Mouse (Mus musculus) intestine, embryonic 14.5 days (tissue): ENCODE results near the gene Lyz1. TPM values are rescaled to one million over a fixed set of nuclear protein-coding genes. Genes with fewer than 3 reads are reported as not detected.
"Not testable (repeated sequence)": the region's sequence is repeated elsewhere in the genome, so short reads cannot be mapped to it uniquely, and the experiment has no call there.

Source experiments
- ATAC-seq: fragments of 200-750 bp; cut with Nextera tagmentation; replicated peaks from 2 replicates; pipeline ENCODE4 v1.8.0; 2017; ENCODE audit warnings: low read depth, moderate number of reproducible peaks, moderate TSS enrichment, moderate library complexity; ENCODE audit not compliant: low FRiP score, low TSS enrichment
- DNase-seq: peaks from one replicate; pipeline ENCODE4 v3.0.0-alpha.2; 2018; ENCODE audit warnings: low spot score
- H3K27ac ChIP-seq: fragments of 300-500 bp; sonication (generic); 2 replicates; pipeline ENCODE4 v1.5.1; 2014; ENCODE audit warnings: low read depth, mild to moderate bottlenecking, control low read depth
- H3K27me3 ChIP-seq: fragments of 300-500 bp; sonication (generic); replicated peaks from 2 replicates; pipeline ENCODE4 v1.6.1; 2014; ENCODE audit warnings: low read length, control low read depth; ENCODE audit not compliant: control insufficient read depth, insufficient read depth
- H3K36me3 ChIP-seq: fragments of 300-500 bp; sonication (generic); 2 replicates; pipeline ENCODE4 v1.6.1; 2014; ENCODE audit warnings: low read length, control low read depth; ENCODE audit not compliant: control insufficient read depth, insufficient read depth
- H3K4me1 ChIP-seq: fragments of 300-500 bp; sonication (generic); replicated peaks from 2 replicates; pipeline ENCODE4 v1.6.1; 2014; ENCODE audit warnings: low read length, control low read depth, mixed read lengths; ENCODE audit not compliant: control insufficient read depth, insufficient read depth
- H3K4me2 ChIP-seq: fragments of 300-500 bp; sonication (generic); 2 replicates; pipeline ENCODE4 v1.6.1; 2014; ENCODE audit warnings: low read length
- H3K4me3 ChIP-seq: fragments of 300-500 bp; sonication (generic); 2 replicates; pipeline ENCODE4 v1.5.1; 2014; ENCODE audit warnings: low read depth, low read length, control low read depth, mixed read lengths
- H3K9ac ChIP-seq: fragments of 300-500 bp; sonication (generic); 2 replicates; pipeline ENCODE4 v1.6.1; 2014; ENCODE audit warnings: mild to moderate bottlenecking, low read length
- H3K9me3 ChIP-seq: fragments of 300-500 bp; sonication (generic); 2 replicates; pipeline ENCODE4 v1.6.1; 2016; ENCODE audit warnings: low read length, control low read depth; ENCODE audit not compliant: control insufficient read depth
- WGBS: fragments of 180-500 bp; shearing (Covaris S2); extraction: QIAGEN DNeasy Blood & Tissue Kit; methylation state at CpG from one replicate; pipeline ENCODE4 v1.1.7; 2014; 5-methylcytosine and 5-hydroxymethylcytosine counted together
- polyA plus RNA-seq: library from polyadenylated mRNA; unstranded; fragments of >200 nt; fragmentation: Nextera tagmentation; extraction: Ambion mirVana; gene quantifications from 2 replicates; pipeline ENCODE4 v1.2.1, GENCODE M21; 2014

Gene Lyz1
- polyA plus RNA-seq, 1 experiment from 2014 or later, result 7.3 TPM

DNA sequence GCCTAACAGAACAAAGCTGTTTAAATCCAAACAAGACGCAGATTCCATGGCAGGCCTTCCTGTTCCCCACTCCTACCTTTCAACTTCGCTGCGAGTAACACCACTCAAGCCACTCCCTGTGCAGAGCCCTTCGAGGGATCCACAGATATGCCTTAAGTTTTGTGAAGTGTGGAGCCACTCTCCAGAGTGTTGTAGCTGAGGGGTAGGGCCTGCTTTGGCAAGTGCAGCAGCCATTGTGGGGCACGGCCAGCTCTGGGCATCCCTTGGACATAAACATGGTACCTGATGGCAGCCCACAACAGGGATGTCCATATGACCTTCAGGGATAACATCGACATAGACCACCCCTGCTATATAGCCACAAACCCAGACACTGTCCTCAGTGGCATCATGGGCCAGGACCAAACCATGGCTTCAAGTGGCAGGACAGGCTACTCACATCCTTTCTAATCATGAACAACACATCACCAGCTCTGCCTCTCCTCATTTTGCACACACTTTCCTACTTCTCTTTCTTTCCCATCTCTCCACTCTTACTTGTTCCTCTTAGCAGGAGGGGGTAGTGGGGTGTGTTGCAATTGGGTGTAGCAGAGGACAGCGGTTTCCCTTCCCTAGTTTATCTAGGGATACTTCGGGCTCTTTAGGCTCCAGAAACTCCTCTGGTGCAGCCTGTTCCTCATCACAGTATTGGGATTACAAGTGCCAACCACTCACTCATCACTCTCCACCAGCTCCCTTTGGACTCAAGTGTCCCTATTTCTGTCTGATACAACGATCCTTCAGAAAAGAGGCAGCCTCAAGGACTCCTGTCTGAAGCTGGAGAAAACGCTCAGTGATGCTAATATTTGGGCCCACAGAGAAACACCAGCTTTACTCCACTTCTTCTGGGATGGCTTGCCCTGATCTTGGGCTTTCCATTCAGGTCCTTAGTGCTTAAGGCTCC, 7.8 kb downstream of the Lyz1 start:
- 80% methylated on average over 10 of the region's 10 CpGs for WGBS
- no peaks in the 10 kb centered on the region for H3K27me3 ChIP-seq
- H3K4me1 ChIP-seq, result no peaks in the 10 kb centered on the region; the same call in 1 of the 2 replicates
- no peak overlapping the region for H3K9ac ChIP-seq
- H3K9me3 ChIP-seq, result no peaks in the 10 kb centered on the region
- ATAC-seq (no peak), DNase-seq (no peak)
- H3K4me2 ChIP-seq, result no peak overlapping the region
- H3K36me3 ChIP-seq, result no peaks in the 10 kb centered on the region
- no peak overlapping the region for H3K4me3 ChIP-seq
- H3K27ac ChIP-seq, result no peak overlapping the region

DNA sequence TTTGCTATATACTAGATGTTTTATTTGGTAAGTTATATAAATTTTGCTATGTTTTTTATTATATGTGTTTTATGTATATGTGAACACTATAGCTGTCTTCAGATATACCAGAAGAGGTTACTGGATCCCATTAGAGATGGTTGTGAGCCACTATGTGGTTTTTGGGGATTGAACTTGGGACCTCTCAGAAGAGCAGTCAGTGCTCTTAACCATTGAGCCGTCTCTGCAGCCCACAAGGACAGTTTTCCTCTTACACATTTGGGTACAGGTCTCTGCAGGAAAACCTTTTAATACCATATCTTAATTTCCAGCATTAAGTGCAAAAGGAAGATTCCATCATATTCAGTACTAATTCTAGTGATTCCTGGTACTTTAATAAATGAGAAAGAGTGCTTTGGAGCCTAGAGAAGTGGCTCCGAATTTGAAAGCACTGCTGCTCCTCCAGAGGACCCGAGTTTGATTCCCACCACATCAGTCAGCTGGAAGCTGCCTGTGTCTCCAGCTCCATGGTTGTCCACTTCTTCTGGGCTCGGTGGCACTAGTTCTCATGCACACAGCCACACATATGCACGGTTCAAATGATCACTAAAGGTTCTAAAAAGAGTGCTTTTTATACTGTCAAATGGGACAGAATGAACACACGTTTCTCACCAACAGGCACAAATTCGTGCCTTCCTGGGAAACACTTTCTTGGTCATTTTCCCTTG, 8.6 kb downstream of the Lyz1 start:
- Histone ChIP-seq H3K4me2 (no peak overlapping the region), H3K36me3 (no peaks in the 10 kb centered on the region), H3K27ac (no peak overlapping the region), H3K9me3 (no peaks in the 10 kb centered on the region), H3K9ac (no peak overlapping the region), H3K27me3 (no peaks in the 10 kb centered on the region), H3K4me1 (no peaks in the 10 kb centered on the region; the same call in 1 of the 2 replicates), H3K4me3 (no peak overlapping the region)
- no peak for ATAC-seq
- WGBS, result 81% methylated on average over 7 of the region's 7 CpGs
- no peak for DNase-seq

DNA sequence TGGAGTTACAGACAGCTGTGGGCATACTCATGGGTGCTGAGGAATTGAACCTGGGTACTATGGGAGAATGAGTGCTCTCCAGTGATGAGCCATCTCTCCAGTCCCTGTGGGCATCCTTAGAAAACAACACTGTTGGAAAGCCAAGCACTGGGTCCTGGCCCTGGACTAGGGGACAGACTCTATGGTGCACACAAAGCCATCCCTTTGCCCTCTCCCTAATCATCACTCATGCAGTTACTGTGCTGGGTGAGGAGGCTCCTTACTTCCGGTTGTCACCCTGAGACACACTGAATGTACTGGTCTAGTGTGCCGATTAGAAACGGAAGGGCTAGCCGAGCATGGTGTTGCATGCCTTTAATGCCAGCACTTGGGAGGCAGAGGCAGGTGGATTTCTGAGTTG, 9.5 kb downstream of the Lyz1 start:
- not testable (repeated sequence) for H3K9me3 ChIP-seq, H3K27ac ChIP-seq, H3K9ac ChIP-seq, DNase-seq, H3K36me3 ChIP-seq, H3K4me1 ChIP-seq, H3K27me3 ChIP-seq, H3K4me3 ChIP-seq, H3K4me2 ChIP-seq, ATAC-seq
- WGBS, result 76% methylated on average over 4 of the region's 4 CpGs

DNA sequence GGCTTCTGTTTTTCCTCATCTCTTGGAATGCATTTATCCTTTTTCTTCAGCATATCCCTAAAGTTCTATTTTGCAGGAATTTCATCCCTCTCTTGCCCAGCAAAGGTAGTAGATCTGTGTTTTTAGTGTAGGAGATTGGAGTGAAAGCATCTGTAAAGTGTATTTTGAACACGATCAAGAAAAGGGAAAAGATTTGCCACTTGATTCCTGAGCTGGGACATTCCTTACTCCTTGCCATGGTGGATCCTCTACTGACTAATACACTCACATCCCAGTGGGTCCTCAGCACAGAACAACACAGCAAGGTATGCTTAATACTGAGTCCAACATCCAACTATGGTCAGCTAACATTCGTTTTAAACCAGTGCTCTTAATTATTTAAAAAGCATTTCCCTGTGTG, 10.1 kb downstream of the Lyz1 start:
- WGBS, result 63% methylated on average over 2 of the region's 2 CpGs
- Histone ChIP-seq H3K36me3 (no peaks in the 10 kb centered on the region), H3K9me3 (no peaks in the 10 kb centered on the region), H3K4me1 (no peaks in the 10 kb centered on the region; the same call in 1 of the 2 replicates), H3K4me3 (no peak overlapping the region), H3K27ac (peak overlapping the region; percentile 63), H3K4me2 (0 out of 2 replicates have a peak overlapping the region, but pooled peaks have one; percentile 14), H3K9ac (no peak overlapping the region), H3K27me3 (no peaks in the 10 kb centered on the region)
- no peak for ATAC-seq
- no peak for DNase-seq

DNA sequence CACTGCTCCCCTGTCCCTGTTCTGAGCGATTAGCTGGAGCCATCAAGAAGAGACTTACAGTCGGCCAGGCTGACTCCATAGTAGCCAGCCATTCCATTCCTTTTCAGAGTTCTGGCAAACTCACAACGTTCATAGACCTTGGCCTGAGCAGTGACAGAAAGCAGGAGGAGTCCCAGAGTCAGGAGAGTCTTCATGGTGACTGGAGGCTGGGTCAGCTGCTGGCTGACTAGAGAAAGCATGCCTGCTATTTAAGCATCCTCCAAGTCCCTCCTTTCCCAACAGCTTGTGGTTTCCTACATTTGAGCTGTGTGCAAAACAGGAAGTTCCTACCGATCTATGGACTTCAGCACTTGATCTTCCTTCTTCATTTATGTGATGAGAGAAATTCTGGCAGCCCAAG, 10.6 kb downstream of the Lyz1 start, which contains the start of gene Lyz2:
Gene Lyz2 (minus strand): TSS at position 273 of the 400 bp plus-strand sequence.
- ATAC-seq (peak; percentile 90), DNase-seq (no peak)
- Histone ChIP-seq H3K4me1 (no peaks in the 10 kb centered on the region; the same call in 1 of the 2 replicates), H3K36me3 (no peaks in the 10 kb centered on the region), H3K4me3 (no peak within 1 kb of the TSS), H3K4me2 (peak within 1 kb of the TSS; percentile 14; the same call in 1 of the 2 replicates), H3K27me3 (no peaks in the 10 kb centered on the region), H3K9me3 (no peaks in the 10 kb centered on the region), H3K27ac (peak within 1 kb of the TSS; percentile 63), H3K9ac (no peak within 1 kb of the TSS)
- 40% methylated on average over 4 of the region's 4 CpGs for WGBS

DNA sequence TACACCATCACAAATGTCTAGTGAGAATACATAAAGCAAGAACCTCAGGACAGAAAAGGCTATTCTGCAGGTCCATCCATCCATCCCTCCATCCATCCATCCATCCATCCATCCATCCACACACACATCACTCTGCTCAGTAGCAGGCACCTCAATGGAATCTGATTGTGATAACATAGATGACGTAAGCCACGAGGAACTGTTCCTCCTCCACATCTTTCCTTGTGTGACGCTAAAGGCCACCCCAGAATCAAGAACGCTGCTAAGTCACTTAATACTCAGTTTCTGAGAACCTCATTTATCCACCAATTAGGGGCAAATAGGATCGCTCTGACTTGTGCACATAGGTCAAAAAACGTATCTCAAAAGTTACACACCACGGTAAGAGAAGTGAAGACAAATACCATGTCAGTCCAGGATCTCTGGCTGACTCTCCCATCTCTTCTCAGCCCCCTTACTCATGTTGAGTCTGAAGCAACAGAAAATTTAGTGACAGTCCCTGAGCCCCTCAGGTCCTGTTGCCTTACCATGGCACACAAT, 11.2 kb downstream of the Lyz1 start:
- H3K4me3 ChIP-seq, result no peak overlapping the region
- peak overlapping the region; percentile 63; the same call in 1 of the 2 replicates for H3K27ac ChIP-seq
- no peaks in the 10 kb centered on the region; the same call in 1 of the 2 replicates for H3K4me1 ChIP-seq
- no peak overlapping the region for H3K9ac ChIP-seq
- DNase-seq, result no peak
- no peaks in the 10 kb centered on the region for H3K36me3 ChIP-seq
- H3K27me3 ChIP-seq, result no peaks in the 10 kb centered on the region
- peak overlapping the region; percentile 14; the same call in 1 of the 2 replicates for H3K4me2 ChIP-seq
- no peak for ATAC-seq
- 79% methylated on average over 7 of the region's 7 CpGs for WGBS
- no peaks in the 10 kb centered on the region for H3K9me3 ChIP-seq

DNA sequence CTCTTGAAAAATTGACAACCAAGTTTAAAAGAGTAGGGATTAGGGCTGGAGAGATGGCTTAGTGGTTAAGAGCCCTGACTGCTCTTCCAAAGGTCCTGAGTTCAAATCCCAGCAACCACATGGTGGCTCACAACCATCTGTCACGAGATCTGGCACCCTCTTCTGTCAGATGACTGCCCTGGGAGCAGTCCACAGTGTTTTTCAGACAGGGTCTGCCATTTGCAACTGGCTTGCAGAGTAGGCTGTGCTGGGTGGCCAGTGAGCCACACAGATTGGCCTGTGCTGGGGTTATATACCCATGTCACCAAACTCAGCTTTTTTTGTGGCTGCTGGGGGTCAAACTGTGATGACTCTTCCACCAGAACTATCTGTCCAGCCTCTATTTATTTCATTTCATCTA, 12.7 kb downstream of the Lyz1 start:
- H3K4me1 ChIP-seq, result no peaks in the 10 kb centered on the region; the same call in 1 of the 2 replicates
- no peaks in the 10 kb centered on the region for H3K9me3 ChIP-seq
- WGBS, result 84% methylated on average over 1 of the region's 1 CpGs
- no peaks in the 10 kb centered on the region for H3K27me3 ChIP-seq
- no peak for ATAC-seq
- H3K36me3 ChIP-seq, result no peaks in the 10 kb centered on the region
- H3K4me2 ChIP-seq, result no peak overlapping the region
- DNase-seq, result no peak
- H3K4me3 ChIP-seq, result no peak overlapping the region
- no peak overlapping the region for H3K9ac ChIP-seq
- H3K27ac ChIP-seq, result no peak overlapping the region

DNA sequence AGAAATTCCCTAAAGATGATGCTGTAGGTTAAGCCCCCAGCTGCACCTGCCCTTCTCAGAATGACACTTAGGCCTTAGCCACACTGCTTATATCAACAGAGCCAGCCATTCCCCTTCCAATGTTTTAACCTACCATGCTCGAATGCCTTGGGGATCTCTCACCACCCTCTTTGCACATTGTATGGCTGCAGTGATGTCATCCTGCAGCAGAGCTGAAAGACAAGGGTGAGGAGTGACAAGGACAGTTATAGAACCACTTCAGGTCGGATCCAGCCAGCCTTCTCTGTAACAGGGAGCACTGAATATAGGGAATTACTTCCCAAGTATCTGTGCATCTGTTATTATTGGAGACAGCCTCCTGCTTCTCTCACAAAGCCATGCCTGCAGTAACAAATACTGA, 14.2 kb downstream of the Lyz1 start:
- ATAC-seq, H3K9ac ChIP-seq, H3K27me3 ChIP-seq, DNase-seq, H3K4me2 ChIP-seq, H3K4me3 ChIP-seq, H3K36me3 ChIP-seq, H3K9me3 ChIP-seq, H3K27ac ChIP-seq, H3K4me1 ChIP-seq: not testable (repeated sequence)
- WGBS, result 62% methylated on average over 2 of the region's 2 CpGs
